Mouse (Mus musculus) testis, postnatal 14 days (tissue): ENCODE measurements at regions not wholly inside any gene's neighbourhood (a gene's known extent, or its start where the extent isn't known, plus 50 kb on each side); places are given as distances from the start of the nearest gene placed in this dataset.
A peak's percentile ranks its signal among the peaks of the same experiment; 100 is the strongest.

Source experiments
- DNase-seq: peaks from one replicate; pipeline ENCODE4 v3.0.0; 2021; ENCODE audit warnings: low spot score

GRCm38 (mm10) chr1:73444216-73444890 lies 428.6 kb upstream of the Tnp1 start:
- no peak for DNase-seq

- DNase-seq, result no peak
Measured at GRCm38 (mm10) chr1:73438385-73438784, 422.7 kb upstream of the Tnp1 start.

GRCm38 (mm10) chr1:73428101-73428500 lies 412.4 kb upstream of the Tnp1 start:
- DNase-seq, result no peak

GRCm38 (mm10) chr1:73425049-73425448 lies 409.3 kb upstream of the Tnp1 start:
- no peak for DNase-seq

- DNase-seq, result no peak
Measured at GRCm38 (mm10) chr1:73418196-73418595, 402.5 kb upstream of the Tnp1 start.

- no peak for DNase-seq
Measured at GRCm38 (mm10) chr1:73411452-73411851, 395.7 kb upstream of the Tnp1 start.

- no peak for DNase-seq
Measured at GRCm38 (mm10) chr1:73399178-73399577, 383.5 kb upstream of the Tnp1 start.

GRCm38 (mm10) chr1:73395034-73395433 lies 379.3 kb upstream of the Tnp1 start:
- no peak for DNase-seq

- DNase-seq, result no peak
Measured at GRCm38 (mm10) chr1:73394466-73394865, 378.8 kb upstream of the Tnp1 start.

GRCm38 (mm10) chr1:73392077-73392476 lies 376.4 kb upstream of the Tnp1 start:
- DNase-seq, result no peak

GRCm38 (mm10) chr1:73389976-73390375 lies 374.3 kb upstream of the Tnp1 start:
- no peak for DNase-seq

GRCm38 (mm10) chr1:73389174-73389573 lies 373.5 kb upstream of the Tnp1 start:
- no peak for DNase-seq

- DNase-seq, result no peak
Measured at GRCm38 (mm10) chr1:73381578-73381977, 365.9 kb upstream of the Tnp1 start.

GRCm38 (mm10) chr1:73374531-73375375 lies 359.0 kb upstream of the Tnp1 start:
- no peak for DNase-seq

- DNase-seq, result no peak
Measured at GRCm38 (mm10) chr1:73368222-73368621, 352.5 kb upstream of the Tnp1 start.

- DNase-seq, result no peak
Measured at GRCm38 (mm10) chr1:73365842-73366241, 350.1 kb upstream of the Tnp1 start.

- DNase-seq, result no peak
Measured at GRCm38 (mm10) chr1:73364300-73364683, 348.6 kb upstream of the Tnp1 start.

- peak; percentile 15 for DNase-seq
Measured at GRCm38 (mm10) chr1:73363549-73364299, 348.0 kb upstream of the Tnp1 start.

GRCm38 (mm10) chr1:73362122-73362521 lies 346.4 kb upstream of the Tnp1 start:
- no peak for DNase-seq

GRCm38 (mm10) chr1:73361300-73361699 lies 345.6 kb upstream of the Tnp1 start:
- no peak for DNase-seq

GRCm38 (mm10) chr1:73354447-73354846 lies 338.7 kb upstream of the Tnp1 start:
- no peak for DNase-seq

GRCm38 (mm10) chr1:73348476-73348875 lies 332.8 kb upstream of the Tnp1 start:
- no peak for DNase-seq

GRCm38 (mm10) chr1:73344587-73344986 lies 328.9 kb upstream of the Tnp1 start:
- DNase-seq, result no peak
